Mouse (Mus musculus) ES-E14 (cell line): ENCODE data around the gene Ccdc3. TPM values are rescaled to one million over a fixed set of nuclear protein-coding genes. Genes with fewer than 3 reads are reported as not detected.

ENCODE experiments used
- DNase-seq: peaks from one replicate; pipeline ENCODE4 v3.0.0-alpha.2; 2013; ENCODE audit warnings: low read depth, low spot score
- H3K27ac ChIP-seq: 2 replicates; pipeline ENCODE4 v1.5.1; 2012; ENCODE audit warnings: low read depth, mild to moderate bottlenecking, low read length, moderate library complexity, mixed read lengths; ENCODE audit not compliant: poor library complexity, insufficient read depth, severe bottlenecking
- H3K36me3 ChIP-seq: 2 replicates; pipeline ENCODE4 v1.6.1; 2012; ENCODE audit warnings: mild to moderate bottlenecking, low read length, moderate library complexity, mixed read lengths; ENCODE audit not compliant: control insufficient read depth, poor library complexity, insufficient read depth, severe bottlenecking
- H3K4me1 ChIP-seq, 2 experiments: fragments of 150-350 bp in 1 of 2; sonication (generic) in 1 of 2; 2 replicates each; pipeline ENCODE4 v1.6.1; 2012; ENCODE audit warnings: low read length in 2 of 2, mild to moderate bottlenecking in 1 of 2, mixed read lengths in 1 of 2; ENCODE audit not compliant: control insufficient read depth in 2 of 2, insufficient read depth in 2 of 2, poor library complexity in 1 of 2
- H3K4me3 ChIP-seq, 2 experiments: fragments of 150-350 bp in 1 of 2; sonication (generic) in 1 of 2; 2 replicates each; pipeline ENCODE4 v1.5.1; 2012; ENCODE audit warnings: low read length in 2 of 2, low read depth in 1 of 2, mild to moderate bottlenecking in 1 of 2, mixed read lengths in 1 of 2; ENCODE audit not compliant: insufficient read depth in 1 of 2, poor library complexity in 1 of 2, severe bottlenecking in 1 of 2
- H3K9ac ChIP-seq: 2 replicates; pipeline ENCODE4 v1.6.1; 2012; ENCODE audit warnings: low read depth, mild to moderate bottlenecking, low read length, mixed read lengths; ENCODE audit not compliant: poor library complexity, insufficient read depth, severe bottlenecking
- H3K9me3 ChIP-seq: fragments of 150-350 bp; sonication (generic); 2 replicates; pipeline ENCODE4 v1.6.1; 2012; ENCODE audit warnings: low read depth, mild to moderate bottlenecking, low read length; ENCODE audit not compliant: control insufficient read depth, insufficient read depth
- CHD2 ChIP-seq: IDR thresholded peaks from 2 replicates; pipeline ENCODE4 v1.6.1; 2014; ENCODE audit warnings: mild to moderate bottlenecking, low read depth, low read length, inconsistent platforms
- HCFC1 ChIP-seq: IDR thresholded peaks from 2 replicates; pipeline ENCODE4 v1.6.1; 2012; ENCODE audit warnings: low read length, inconsistent platforms, borderline replicate concordance; ENCODE audit not compliant: insufficient read depth
- MAFK ChIP-seq: IDR thresholded peaks from 2 replicates; pipeline ENCODE4 v1.6.1; 2014; ENCODE audit warnings: mild to moderate bottlenecking, low read depth, low read length, inconsistent platforms; ENCODE audit not compliant: insufficient read depth
- ZC3H11A ChIP-seq: IDR thresholded peaks from 2 replicates; pipeline ENCODE4 v1.6.1; 2012; ENCODE audit warnings: low read depth, mild to moderate bottlenecking, inconsistent platforms, low read length, borderline replicate concordance
- ZNF384 ChIP-seq: IDR thresholded peaks from 2 replicates; pipeline ENCODE4 v1.6.1; 2012; ENCODE audit warnings: low read depth, low read length, inconsistent platforms
- in situ Hi-C, 2 experiments: fragments of 600-800 bp; cut with MboI; formaldehyde crosslinking; loops; one replicate each; pipeline ENCODE4 v1.15.1; 2025; ENCODE audit warnings: low sequenced_read_pairs in 2 of 2, inconsistent platforms in 1 of 2; ENCODE audit not compliant: unreplicated experiment in 2 of 2
- total RNA-seq: library from RNA; depleted of rRNA; stranded (reverse); fragments of 300-350 nt; gene quantifications from 2 replicates; pipeline ENCODE4 v1.2.3, GENCODE M21; 2012

The Ccdc3 gene
- total RNA-seq, 1 experiment: 9.2 TPM

- no peaks in the 10 kb centered on the region for H3K9me3 ChIP-seq
- no peaks in the 10 kb centered on the region for H3K36me3 ChIP-seq
- H3K27ac ChIP-seq: no peak overlapping the region
- DNase-seq: no peak
- in situ Hi-C loops: no loop called here
- TF ChIP-seq HCFC1 (no peak), ZC3H11A (no peak), CHD2 (no peak), MAFK (no peak), ZNF384 (no peak)
- peaks cover 0 to 21% of the 10 kb centered on the region in 2 experiments; a peak in 2 of 4 replicates for H3K4me1 ChIP-seq
- H3K9ac ChIP-seq: no peak overlapping the region
- H3K4me3 ChIP-seq: no peak overlapping the region
Measured at GRCm38 (mm10) chr2:5112785-5113291, 24.7 kb upstream of the Ccdc3 start.

GRCm38 (mm10) chr2:5114386-5114785 lies 23.2 kb upstream of the Ccdc3 start:
- H3K9me3 ChIP-seq: no peaks in the 10 kb centered on the region
- H3K4me3 ChIP-seq: no peak overlapping the region
- H3K4me1 ChIP-seq: peaks cover 0 to 21% of the 10 kb centered on the region in 2 experiments; a peak in 2 of 4 replicates
- in situ Hi-C loops: no loop called here
- H3K27ac ChIP-seq: no peak overlapping the region
- no peaks in the 10 kb centered on the region for H3K36me3 ChIP-seq
- no peak for DNase-seq
- no peak overlapping the region for H3K9ac ChIP-seq
- TF ChIP-seq ZNF384 (no peak), CHD2 (no peak), MAFK (no peak), HCFC1 (no peak), ZC3H11A (no peak)

DNA sequence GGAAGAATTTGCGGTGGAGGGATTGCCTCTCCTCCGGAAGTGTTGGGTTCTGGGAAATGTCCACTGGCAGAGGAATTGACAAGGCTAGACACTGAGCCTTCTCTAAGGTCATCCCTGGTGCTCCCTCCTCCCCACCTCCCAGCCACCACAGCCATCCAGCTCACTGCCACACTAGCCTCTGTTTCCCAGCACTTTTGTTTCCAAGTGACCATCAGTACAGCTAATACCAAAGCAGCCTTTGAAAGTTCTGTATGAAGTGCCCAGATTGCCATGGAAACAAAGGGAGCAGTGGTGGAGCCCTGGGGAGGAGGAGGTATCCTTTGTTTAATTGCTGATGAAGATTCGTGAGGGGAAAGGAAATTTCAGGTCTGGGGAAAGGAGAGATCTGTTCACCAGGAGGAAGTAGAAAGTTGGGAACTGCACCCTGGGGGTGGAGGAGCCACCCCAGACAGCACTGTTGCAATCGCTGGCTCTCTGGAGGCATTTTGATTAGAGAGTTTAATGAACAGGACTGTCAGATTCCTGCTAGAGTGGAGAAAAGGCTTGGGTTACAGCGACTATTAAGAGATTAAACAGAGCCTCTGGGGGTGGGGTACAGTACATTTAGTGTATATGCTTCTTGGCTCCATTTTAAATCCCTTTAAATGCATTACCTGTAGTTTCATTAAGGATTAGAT lies 20.6 kb upstream of the Ccdc3 start:
- in situ Hi-C loops: no loop called here
- no peaks in the 10 kb centered on the region for H3K36me3 ChIP-seq
- TF ChIP-seq CHD2: no peak
- TF ChIP-seq ZC3H11A: no peak
- TF ChIP-seq ZNF384: no peak
- TF ChIP-seq HCFC1: no peak
- no peak for TF ChIP-seq MAFK
- no peaks in the 10 kb centered on the region for H3K9me3 ChIP-seq
- H3K27ac ChIP-seq: no peak overlapping the region
- peaks cover 0 to 13% of the 10 kb centered on the region in 2 experiments; a peak in 2 of 4 replicates for H3K4me1 ChIP-seq
- no peak overlapping the region for H3K4me3 ChIP-seq
- no peak for DNase-seq
- H3K9ac ChIP-seq: no peak overlapping the region

- no peaks in the 10 kb centered on the region; a peak in 1 of 4 replicates for H3K4me1 ChIP-seq
- in situ Hi-C loops: no loop called here
- no peak overlapping the region for H3K9ac ChIP-seq
- TF ChIP-seq MAFK (no peak), HCFC1 (no peak), ZNF384 (no peak), CHD2 (no peak), ZC3H11A (no peak)
- H3K4me3 ChIP-seq: no peak overlapping the region
- no peaks in the 10 kb centered on the region for H3K36me3 ChIP-seq
- H3K27ac ChIP-seq: no peak overlapping the region
- H3K9me3 ChIP-seq: no peaks in the 10 kb centered on the region
- DNase-seq: no peak
Measured at GRCm38 (mm10) chr2:5125506-5125905, 12.1 kb upstream of the Ccdc3 start.
